Mouse (Mus musculus) hindbrain, embryonic 11.5 days (tissue): ENCODE measurements at regions not wholly inside any gene's neighbourhood (a gene's known extent, or its start where the extent isn't known, plus 50 kb on each side); places are given as distances from the start of the nearest gene placed in this dataset.

Source experiments
- ATAC-seq: fragments of 200-750 bp; cut with Nextera tagmentation; 2 replicates; pipeline ENCODE4 v1.8.0; 2017; ENCODE audit warnings: mild to moderate bottlenecking, moderate TSS enrichment, moderate library complexity; ENCODE audit not compliant: low FRiP score
- DNase-seq: peaks from one replicate; pipeline ENCODE4 v3.0.0-alpha.2; 2015; ENCODE audit warnings: low spot score
- H3K27ac ChIP-seq: fragments of 300-500 bp; sonication (generic); 2 replicates; pipeline ENCODE4 v1.5.1; 2014; ENCODE audit warnings: mild to moderate bottlenecking, low read depth, low read length
- H3K27me3 ChIP-seq: fragments of 300-500 bp; sonication (generic); 2 replicates; pipeline ENCODE4 v1.6.1; 2014; ENCODE audit warnings: mild to moderate bottlenecking, low read length, moderate library complexity, mixed read lengths; ENCODE audit not compliant: control insufficient read depth, insufficient read depth
- H3K36me3 ChIP-seq: fragments of 300-500 bp; sonication (generic); 2 replicates; pipeline ENCODE4 v1.6.1; 2014; ENCODE audit warnings: mild to moderate bottlenecking, low read length, moderate library complexity, mixed read lengths; ENCODE audit not compliant: control insufficient read depth, insufficient read depth
- H3K4me1 ChIP-seq: fragments of 300-500 bp; sonication (generic); replicated peaks from 2 replicates; pipeline ENCODE4 v1.6.1; 2014; ENCODE audit warnings: low read length, mixed read lengths; ENCODE audit not compliant: control insufficient read depth, insufficient read depth
- H3K4me2 ChIP-seq: fragments of 300-500 bp; sonication (generic); replicated peaks from 2 replicates; pipeline ENCODE4 v1.6.1; 2014; ENCODE audit warnings: mild to moderate bottlenecking, low read depth, low read length
- H3K4me3 ChIP-seq: fragments of 300-500 bp; sonication (generic); 2 replicates; pipeline ENCODE4 v1.5.1; 2014; ENCODE audit warnings: low read depth, low read length
- H3K9ac ChIP-seq: fragments of 300-500 bp; sonication (generic); 2 replicates; pipeline ENCODE4 v1.6.1; 2014; ENCODE audit warnings: low read depth, low read length
- H3K9me3 ChIP-seq: fragments of 300-500 bp; sonication (generic); 2 replicates; pipeline ENCODE4 v1.6.1; 2016; ENCODE audit warnings: low read length; ENCODE audit not compliant: control insufficient read depth
- WGBS: fragments of 180-500 bp; shearing (Covaris S2); extraction: QIAGEN DNeasy Blood & Tissue Kit; methylation state at CpG from one replicate; pipeline ENCODE4 v1.1.7; 2014; 5-methylcytosine and 5-hydroxymethylcytosine counted together

GRCm38 (mm10) chr12:33580809-33581208 is 151.4 kb downstream of the Twistnb start:
- DNase-seq (no peak), ATAC-seq (no peak)
- Histone ChIP-seq H3K4me3 (no peak overlapping the region), H3K9me3 (no peaks in the 10 kb centered on the region), H3K27me3 (no peaks in the 10 kb centered on the region), H3K4me2 (no peak overlapping the region), H3K36me3 (no peaks in the 10 kb centered on the region), H3K4me1 (no peaks in the 10 kb centered on the region), H3K9ac (no peak overlapping the region), H3K27ac (no peak overlapping the region)
- WGBS: 79% methylated on average over 2 of the region's 2 CpGs

- no peak for ATAC-seq
- Histone ChIP-seq H3K4me3 (no peak overlapping the region), H3K4me1 (no peaks in the 10 kb centered on the region), H3K27ac (no peak overlapping the region), H3K36me3 (no peaks in the 10 kb centered on the region), H3K4me2 (no peak overlapping the region), H3K27me3 (no peaks in the 10 kb centered on the region), H3K9me3 (no peaks in the 10 kb centered on the region), H3K9ac (no peak overlapping the region)
- DNase-seq: no peak
- WGBS: 75% methylated on average over 5 of the region's 5 CpGs
Measured at GRCm38 (mm10) chr12:33591031-33591430, 161.6 kb downstream of the Twistnb start.

- no peaks in the 10 kb centered on the region for H3K36me3 ChIP-seq
- no peak overlapping the region for H3K4me2 ChIP-seq
- no peak overlapping the region for H3K9ac ChIP-seq
- ATAC-seq (peak; percentile 47; the same call in 1 of the 2 replicates), DNase-seq (no peak)
- no peaks in the 10 kb centered on the region for H3K9me3 ChIP-seq
- H3K27ac ChIP-seq: peak overlapping the region; percentile 24; the same call in 1 of the 2 replicates
- no peaks in the 10 kb centered on the region for H3K4me1 ChIP-seq
- H3K4me3 ChIP-seq: no peak overlapping the region
- 49% methylated on average over 6 of the region's 6 CpGs for whole genome bisulfite sequencing
- H3K27me3 ChIP-seq: no peaks in the 10 kb centered on the region
Measured at GRCm38 (mm10) chr12:33592431-33592911, 163.0 kb downstream of the Twistnb start.

- Histone ChIP-seq H3K27me3 (no peaks in the 10 kb centered on the region), H3K4me2 (no peak overlapping the region), H3K36me3 (no peaks in the 10 kb centered on the region), H3K9me3 (no peaks in the 10 kb centered on the region), H3K4me1 (no peaks in the 10 kb centered on the region), H3K9ac (no peak overlapping the region), H3K27ac (peak overlapping the region; percentile 53), H3K4me3 (no peak overlapping the region)
- 53% methylated on average over 17 of the region's 17 CpGs for WGBS
- DNase-seq (peak; percentile 24), ATAC-seq (peak; percentile 40; the same call in 1 of the 2 replicates)
Measured at GRCm38 (mm10) chr12:33592938-33593337, 163.5 kb downstream of the Twistnb start.

- ATAC-seq (no peak), DNase-seq (no peak)
- no peaks in the 10 kb centered on the region for H3K9me3 ChIP-seq
- H3K4me2 ChIP-seq: no peak overlapping the region
- H3K9ac ChIP-seq: no peak overlapping the region
- no peaks in the 10 kb centered on the region for H3K36me3 ChIP-seq
- no peaks in the 10 kb centered on the region for H3K4me1 ChIP-seq
- no peak overlapping the region for H3K4me3 ChIP-seq
- 65% methylated on average over 4 of the region's 4 CpGs for WGBS
- no peaks in the 10 kb centered on the region for H3K27me3 ChIP-seq
- no peak overlapping the region for H3K27ac ChIP-seq
Measured at GRCm38 (mm10) chr12:33593685-33594084, 164.2 kb downstream of the Twistnb start.

GRCm38 (mm10) chr12:33605393-33605792 is 176.0 kb downstream of the Twistnb start:
- DNase-seq: no peak
- ATAC-seq: no peak
- no peaks in the 10 kb centered on the region for H3K9me3 ChIP-seq

GRCm38 (mm10) chr12:33607811-33608602 is 178.6 kb downstream of the Twistnb start:
- Histone ChIP-seq H3K9ac (no peak overlapping the region), H3K4me2 (no peak overlapping the region), H3K9me3 (no peaks in the 10 kb centered on the region), H3K36me3 (no peaks in the 10 kb centered on the region), H3K27me3 (no peaks in the 10 kb centered on the region), H3K4me3 (no peak overlapping the region), H3K4me1 (no peaks in the 10 kb centered on the region), H3K27ac (no peak overlapping the region)
- DNase-seq: no peak
- WGBS: 74% methylated on average over 7 of the region's 7 CpGs
- ATAC-seq: no peak

More at GRCm38 (mm10) chr12:33605393-33605792, 176.0 kb downstream of the Twistnb start:
- H3K9ac ChIP-seq: no peak overlapping the region
- no peaks in the 10 kb centered on the region for H3K4me1 ChIP-seq
- H3K27me3 ChIP-seq: no peaks in the 10 kb centered on the region
- 52% methylated on average over 4 of the region's 4 CpGs for WGBS
- H3K4me3 ChIP-seq: no peak overlapping the region
- H3K36me3 ChIP-seq: no peaks in the 10 kb centered on the region
- H3K27ac ChIP-seq: no peak overlapping the region
- no peak overlapping the region for H3K4me2 ChIP-seq

- H3K4me3 ChIP-seq: no peak overlapping the region
- H3K9ac ChIP-seq: no peak overlapping the region
- no peak overlapping the region for H3K27ac ChIP-seq
- ATAC-seq (no peak), DNase-seq (no peak)
- WGBS: 73% methylated on average over 3 of the region's 3 CpGs
- no peaks in the 10 kb centered on the region for H3K4me1 ChIP-seq
- H3K27me3 ChIP-seq: no peaks in the 10 kb centered on the region
- H3K36me3 ChIP-seq: no peaks in the 10 kb centered on the region
- H3K9me3 ChIP-seq: no peaks in the 10 kb centered on the region
- no peak overlapping the region for H3K4me2 ChIP-seq
Measured at GRCm38 (mm10) chr12:33612378-33612777, 182.9 kb downstream of the Twistnb start.

- Histone ChIP-seq H3K4me2 (no peak overlapping the region), H3K9ac (no peak overlapping the region), H3K27ac (no peak overlapping the region), H3K4me3 (no peak overlapping the region), H3K9me3 (no peaks in the 10 kb centered on the region), H3K4me1 (no peaks in the 10 kb centered on the region), H3K36me3 (no peaks in the 10 kb centered on the region), H3K27me3 (no peaks in the 10 kb centered on the region)
- DNase-seq (no peak), ATAC-seq (no peak)
- WGBS: 87% methylated on average over 4 of the region's 4 CpGs
Measured at GRCm38 (mm10) chr12:33620391-33620790, 191.0 kb downstream of the Twistnb start.
